Mouse (Mus musculus) ES-E14 (cell line): ENCODE measurements around the gene Slc6a18. TPM values are rescaled to one million over a fixed set of nuclear protein-coding genes. Genes with fewer than 3 reads are reported as not detected.

Experiments used
- DNase-seq: peaks from one replicate; pipeline ENCODE4 v3.0.0-alpha.2; 2013; ENCODE audit warnings: low read depth, low spot score
- H3K27ac ChIP-seq: 2 replicates; pipeline ENCODE4 v1.5.1; 2012; ENCODE audit warnings: low read depth, mild to moderate bottlenecking, low read length, moderate library complexity, mixed read lengths; ENCODE audit not compliant: poor library complexity, insufficient read depth, severe bottlenecking
- H3K36me3 ChIP-seq: 2 replicates; pipeline ENCODE4 v1.6.1; 2012; ENCODE audit warnings: mild to moderate bottlenecking, low read length, moderate library complexity, mixed read lengths; ENCODE audit not compliant: control insufficient read depth, poor library complexity, insufficient read depth, severe bottlenecking
- H3K4me1 ChIP-seq, 2 experiments: fragments of 150-350 bp in 1 of 2; sonication (generic) in 1 of 2; 2 replicates each; pipeline ENCODE4 v1.6.1; 2012; ENCODE audit warnings: low read length in 2 of 2, mild to moderate bottlenecking in 1 of 2, mixed read lengths in 1 of 2; ENCODE audit not compliant: control insufficient read depth in 2 of 2, insufficient read depth in 2 of 2, poor library complexity in 1 of 2
- H3K4me3 ChIP-seq, 2 experiments: fragments of 150-350 bp in 1 of 2; sonication (generic) in 1 of 2; 2 replicates each; pipeline ENCODE4 v1.5.1; 2012; ENCODE audit warnings: low read length in 2 of 2, low read depth in 1 of 2, mild to moderate bottlenecking in 1 of 2, mixed read lengths in 1 of 2; ENCODE audit not compliant: insufficient read depth in 1 of 2, poor library complexity in 1 of 2, severe bottlenecking in 1 of 2
- H3K9ac ChIP-seq: 2 replicates; pipeline ENCODE4 v1.6.1; 2012; ENCODE audit warnings: low read depth, mild to moderate bottlenecking, low read length, mixed read lengths; ENCODE audit not compliant: poor library complexity, insufficient read depth, severe bottlenecking
- H3K9me3 ChIP-seq: fragments of 150-350 bp; sonication (generic); 2 replicates; pipeline ENCODE4 v1.6.1; 2012; ENCODE audit warnings: low read depth, mild to moderate bottlenecking, low read length; ENCODE audit not compliant: control insufficient read depth, insufficient read depth
- CHD2 ChIP-seq: IDR thresholded peaks from 2 replicates; pipeline ENCODE4 v1.6.1; 2014; ENCODE audit warnings: mild to moderate bottlenecking, low read depth, low read length, inconsistent platforms
- HCFC1 ChIP-seq: IDR thresholded peaks from 2 replicates; pipeline ENCODE4 v1.6.1; 2012; ENCODE audit warnings: low read length, inconsistent platforms, borderline replicate concordance; ENCODE audit not compliant: insufficient read depth
- MAFK ChIP-seq: IDR thresholded peaks from 2 replicates; pipeline ENCODE4 v1.6.1; 2014; ENCODE audit warnings: mild to moderate bottlenecking, low read depth, low read length, inconsistent platforms; ENCODE audit not compliant: insufficient read depth
- ZC3H11A ChIP-seq: IDR thresholded peaks from 2 replicates; pipeline ENCODE4 v1.6.1; 2012; ENCODE audit warnings: low read depth, mild to moderate bottlenecking, inconsistent platforms, low read length, borderline replicate concordance
- ZNF384 ChIP-seq: IDR thresholded peaks from 2 replicates; pipeline ENCODE4 v1.6.1; 2012; ENCODE audit warnings: low read depth, low read length, inconsistent platforms
- in situ Hi-C, 2 experiments: fragments of 600-800 bp; cut with MboI; formaldehyde crosslinking; loops; one replicate each; pipeline ENCODE4 v1.15.1; 2025; ENCODE audit warnings: low sequenced_read_pairs in 2 of 2, inconsistent platforms in 1 of 2; ENCODE audit not compliant: unreplicated experiment in 2 of 2
- total RNA-seq: library from RNA; depleted of rRNA; stranded (reverse); fragments of 300-350 nt; gene quantifications from 2 replicates; pipeline ENCODE4 v1.2.3, GENCODE M21; 2012

Gene Slc6a18
- total RNA-seq, 1 experiment = not detected

- no peak overlapping the region for H3K4me3 ChIP-seq
- no peaks in the 10 kb centered on the region for H3K4me1 ChIP-seq
- no peaks in the 10 kb centered on the region for H3K9me3 ChIP-seq
- no peak for TF ChIP-seq MAFK
- no peak for TF ChIP-seq ZC3H11A
- TF ChIP-seq HCFC1 = no peak
- TF ChIP-seq CHD2 = no peak
- no peak for TF ChIP-seq ZNF384
- H3K27ac ChIP-seq = no peak overlapping the region
- H3K9ac ChIP-seq = no peak overlapping the region
- in situ Hi-C loops = no loop called here
- H3K36me3 ChIP-seq = no peaks in the 10 kb centered on the region
- DNase-seq = no peak
These were observed 6.6 kb upstream of the Slc6a18 start for GRCm38 (mm10) chr13:73684412-73684811.

- no peaks in the 10 kb centered on the region for H3K9me3 ChIP-seq
- H3K27ac ChIP-seq = no peak overlapping the region
- no peak overlapping the region for H3K4me3 ChIP-seq
- no peaks in the 10 kb centered on the region for H3K36me3 ChIP-seq
- no peak overlapping the region for H3K9ac ChIP-seq
- no peak for DNase-seq
- H3K4me1 ChIP-seq = no peaks in the 10 kb centered on the region
- no peak for TF ChIP-seq CHD2
- in situ Hi-C loops = no loop called here
These were observed 5.9 kb upstream of the Slc6a18 start for GRCm38 (mm10) chr13:73683682-73684081.

GRCm38 (mm10) chr13:73682226-73682625 is 4.4 kb upstream of the Slc6a18 start:
- in situ Hi-C loops = no loop called here
- H3K27ac ChIP-seq = no peak overlapping the region
- H3K9ac ChIP-seq = no peak overlapping the region
- TF ChIP-seq ZC3H11A (no peak), ZNF384 (no peak), CHD2 (no peak), HCFC1 (no peak), MAFK (no peak)
- no peaks in the 10 kb centered on the region for H3K36me3 ChIP-seq
- H3K4me1 ChIP-seq = no peaks in the 10 kb centered on the region
- H3K4me3 ChIP-seq = no peak overlapping the region
- no peak for DNase-seq
- H3K9me3 ChIP-seq = no peaks in the 10 kb centered on the region

GRCm38 (mm10) chr13:73680394-73680793 is 2.6 kb upstream of the Slc6a18 start:
- Histone ChIP-seq H3K4me1 (no peaks in the 10 kb centered on the region), H3K27ac (no peak overlapping the region), H3K36me3 (no peaks in the 10 kb centered on the region), H3K9ac (no peak overlapping the region), H3K4me3 (no peak overlapping the region), H3K9me3 (no peaks in the 10 kb centered on the region)
- no peak for DNase-seq
- no peak for TF ChIP-seq MAFK
- no peak for TF ChIP-seq ZNF384
- TF ChIP-seq CHD2 = no peak
- no peak for TF ChIP-seq ZC3H11A
- TF ChIP-seq HCFC1 = no peak
- in situ Hi-C loops = no loop called here

- in situ Hi-C loops = no loop called here
These were observed 1.5 kb upstream of the Slc6a18 start for GRCm38 (mm10) chr13:73679311-73679710.

More at GRCm38 (mm10) chr13:73679311-73679710, 1.5 kb upstream of the Slc6a18 start:
- Histone ChIP-seq H3K4me1 (no peaks in the 10 kb centered on the region), H3K27ac (no peak overlapping the region), H3K4me3 (no peak overlapping the region), H3K9ac (no peak overlapping the region), H3K36me3 (no peaks in the 10 kb centered on the region), H3K9me3 (no peaks in the 10 kb centered on the region)
- no peak for DNase-seq
- TF ChIP-seq ZNF384 = no peak
- TF ChIP-seq MAFK = no peak
- no peak for TF ChIP-seq ZC3H11A
- TF ChIP-seq CHD2 = no peak
- TF ChIP-seq HCFC1 = no peak
